ENCODE assay signal across 22 mouse cellular contexts in the genomic region with DNA sequence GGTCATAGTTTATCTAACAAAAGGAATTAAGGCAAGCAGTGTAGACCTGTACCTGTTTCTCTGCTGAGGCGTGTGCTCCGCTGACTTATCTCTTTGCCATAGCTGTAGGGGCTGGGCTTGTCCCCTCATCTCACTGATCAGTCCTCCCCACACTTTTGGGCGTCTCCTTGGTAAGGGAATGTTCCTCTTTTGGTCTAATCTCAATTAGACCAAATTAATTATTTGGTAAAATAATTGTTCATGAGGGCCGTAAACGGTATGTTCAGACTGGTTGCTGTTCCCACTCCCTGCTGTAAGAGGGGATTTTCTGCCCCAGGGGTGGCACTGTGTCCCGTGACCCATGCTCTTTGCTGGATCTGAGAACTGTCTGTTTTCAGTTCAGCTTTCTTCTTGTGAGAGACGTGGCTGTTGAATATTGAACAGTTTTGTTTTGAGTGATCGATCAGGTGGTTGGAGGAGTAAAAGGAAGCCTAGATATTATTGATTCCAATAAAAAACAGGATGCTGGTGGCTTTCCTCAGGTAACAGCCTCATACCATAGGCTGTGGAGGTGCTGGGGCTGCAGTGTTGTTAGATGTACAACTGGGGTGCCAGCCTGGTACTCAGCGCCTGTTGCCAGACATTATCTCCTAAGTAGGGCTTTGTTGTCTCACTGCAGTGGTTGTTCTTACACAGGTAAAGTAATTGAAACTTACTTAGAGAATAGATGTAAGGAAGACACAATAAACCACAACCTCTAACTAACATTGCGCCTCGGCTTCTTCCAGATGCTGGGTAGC. TPM values are rescaled to one million over a fixed set of nuclear protein-coding genes. Genes with fewer than 3 reads are reported as not detected.
A peak's percentile ranks its signal among the peaks of the same experiment; 100 is the strongest.
DNase-seq lines count a peak whose midpoint lies in the region; ATAC-seq and TF ChIP-seq lines count a peak whose summit lies in the region.
"Had no signal": no experiment of that assay in that cellular context is flagged by ENCODE, and none has a peak within 500 bp of the region (broad histone marks: within the 10 kb centered on the region; RNA-seq: fewer than 3 reads in every experiment).

No protein-coding gene starts in this region.

- peak overlapping the region; percentile 68 for H3K9ac ChIP-seq in liver, embryonic 13.5 days
- H3K9ac ChIP-seq in stomach, embryonic 15.5 days: no peak overlapping the region
- H3K9ac ChIP-seq: lung, embryonic 15.5 days; neural tube, embryonic 13.5 days had no signal

- peak; percentile 100 for ATAC-seq in liver, embryonic 13.5 days (ENCODE audit: low read depth)
- peak; percentile 93 for ATAC-seq in stomach, embryonic 15.5 days (ENCODE audit: insufficient read depth, low FRiP score, low read depth)
- ATAC-seq: inflammation-experienced regulatory T-cells, adult 6 months had no signal

- H3K27me3 ChIP-seq in liver, embryonic 13.5 days: no peaks in the 10 kb centered on the region
- no peaks in the 10 kb centered on the region for H3K27me3 ChIP-seq in stomach, embryonic 15.5 days (replicated peaks)
- H3K27me3 ChIP-seq: lung, embryonic 15.5 days; neural tube, embryonic 13.5 days had no signal

- H3K4me1 ChIP-seq in liver, embryonic 13.5 days (replicated peaks): peaks cover 32% of the 10 kb centered on the region
- H3K4me1 ChIP-seq in stomach, embryonic 15.5 days: no peaks in the 10 kb centered on the region
- H3K4me1 ChIP-seq: lung, embryonic 15.5 days had no signal

- H3K4me3 ChIP-seq in layer of hippocampus, adult 2 months: no peak overlapping the region
- H3K4me3 ChIP-seq in liver, embryonic 13.5 days (replicated peaks): peak overlapping the region; percentile 16; the same call in 1 of the 2 replicates
- no peak overlapping the region for H3K4me3 ChIP-seq in stomach, embryonic 15.5 days (replicated peaks)
- H3K4me3 ChIP-seq: lung, embryonic 15.5 days; neural tube, embryonic 13.5 days had no signal

- H3K27ac ChIP-seq in layer of hippocampus, adult 2 months: peak overlapping the region; percentile 87
- H3K27ac ChIP-seq in liver, embryonic 13.5 days: peak overlapping the region; percentile 95
- H3K27ac ChIP-seq in stomach, embryonic 15.5 days: no peak overlapping the region
- H3K27ac ChIP-seq: lung, embryonic 15.5 days; neural tube, embryonic 13.5 days had no signal

- H3K4me2 ChIP-seq in liver, embryonic 13.5 days: peak overlapping the region; percentile 65
- no peak overlapping the region for H3K4me2 ChIP-seq in stomach, embryonic 15.5 days
- H3K4me2 ChIP-seq: lung, embryonic 15.5 days; neural tube, embryonic 13.5 days had no signal

- no peak for TF ChIP-seq CTCF in layer of hippocampus, adult 2 months (conservative IDR thresholded peaks at IDR 0.05)

- peak in 1 of 2 experiments; percentile 7 for DNase-seq in layer of hippocampus, adult 2 months (ENCODE audit: low spot score in 2 of 2)
- no peak for DNase-seq in layer of hippocampus, adult 9-11 months
- DNase-seq in c-Kit-positive CD71-positive TER-119-positive erythroid progenitor cells, embryonic 14.5 days (ENCODE audit: low spot score): peak; percentile 72
- DNase-seq in liver, embryonic 13.5 days: peak; percentile 61
- DNase-seq in adrenal gland, adult (ENCODE audit: inconsistent age in 2 of 2, low spot score in 1 of 2): no peak
- no peak for DNase-seq in adrenal gland, adult 2 months
- no peak for DNase-seq in thymus, postnatal 4 days
- DNase-seq: adrenal gland, postnatal 10 days; B cell, adult 2 months; cerebellum, postnatal 14 days; kidney, postnatal 36 days; thymus, postnatal 36 days had no signal

- 48% methylated on average over 11 of the region's 11 CpGs for WGBS in liver, embryonic 13.5 days (ENCODE audit: insufficient replicate concordance)
- 83% methylated on average over 11 of the region's 11 CpGs for WGBS in stomach, embryonic 15.5 days

- H3K9me3 ChIP-seq in liver, embryonic 13.5 days (replicated peaks): no peaks in the 10 kb centered on the region
- H3K9me3 ChIP-seq in stomach, embryonic 15.5 days: no peaks in the 10 kb centered on the region
- H3K9me3 ChIP-seq: lung, embryonic 15.5 days; neural tube, embryonic 13.5 days had no signal

- peaks cover 64% of the 10 kb centered on the region for H3K36me3 ChIP-seq in liver, embryonic 13.5 days
- peaks cover 18% of the 10 kb centered on the region for H3K36me3 ChIP-seq in stomach, embryonic 15.5 days

RNA-seq across cellular contexts. Expression of gene Gm17660, which starts 14.4 kb away (rescaled TPM):
- not detected for total RNA-seq in layer of hippocampus, adult 2 months (2021)
- not detected in 2 replicates for polyA plus RNA-seq in liver, embryonic 13.5 days (2015; fragmentation: Nextera tagmentation; extraction: Ambion mirVana)
- not detected in 2 replicates for polyA plus RNA-seq in stomach, embryonic 15.5 days (2015; fragmentation: Nextera tagmentation; extraction: Ambion mirVana)
- not detected for total RNA-seq in adrenal gland, adult 2 months (2021)
- polyA plus RNA-seq in adrenal gland, adult 2 months (2012; rRNA removed): not detected in 2 replicates
- total RNA-seq: adrenal gland, postnatal 10 days; hematopoietic stem cell, adult 5-6 weeks; monocyte, adult 5-6 weeks had no signal
- polyA plus RNA-seq: gonadal fat pad, adult 2 months; heart, embryonic 14.5 days; inflammation-experienced regulatory T-cells, adult 6 months; limb, embryonic 11.5 days; neural tube, embryonic 13.5 days; small intestine, adult 2 months had no signal

RNA-seq across cellular contexts. Expression of gene Nudt9, which starts 16.9 kb away (rescaled TPM):
- 10 to 100 TPM; 66.4 to 71.5 TPM for total RNA-seq in layer of hippocampus, adult 2 months (2021)
- polyA plus RNA-seq in liver, embryonic 13.5 days (2015; fragmentation: Nextera tagmentation; extraction: Ambion mirVana): 84.0 and 89.0 TPM in 2 replicates
- 62.8 and 64.6 TPM in 2 replicates for polyA plus RNA-seq in stomach, embryonic 15.5 days (2015; fragmentation: Nextera tagmentation; extraction: Ambion mirVana)
- total RNA-seq in adrenal gland, adult 2 months (2021): 10 to 100 TPM; 63.0 to 73.2 TPM
- 101 and 113 TPM in 2 replicates for polyA plus RNA-seq in adrenal gland, adult 2 months (2012; rRNA removed)

RNA-seq across cellular contexts. Expression of gene Hsd17b11, which starts 41.2 kb away (rescaled TPM):
- 10 to 100 TPM; 48.0 to 53.9 TPM for total RNA-seq in layer of hippocampus, adult 2 months (2021)
- 2.1 and 2.6 TPM in 2 replicates for polyA plus RNA-seq in liver, embryonic 13.5 days (2015; fragmentation: Nextera tagmentation; extraction: Ambion mirVana)
- 6.8 and 7.0 TPM in 2 replicates for polyA plus RNA-seq in stomach, embryonic 15.5 days (2015; fragmentation: Nextera tagmentation; extraction: Ambion mirVana)
- 10 to 100 TPM; 67.2 to 69.0 TPM for total RNA-seq in adrenal gland, adult 2 months (2021)
- 18.2 and 19.2 TPM in 2 replicates for polyA plus RNA-seq in adrenal gland, adult 2 months (2012; rRNA removed)

RNA-seq across cellular contexts. Expression of gene Sparcl1, which starts 50.6 kb away (rescaled TPM):
- 1,000 to 10,000 TPM; 1,426 to 1,439 TPM for total RNA-seq in layer of hippocampus, adult 2 months (2021)
- polyA plus RNA-seq in liver, embryonic 13.5 days (2015; fragmentation: Nextera tagmentation; extraction: Ambion mirVana): 2.0 TPM in 2 replicates
- 274 and 291 TPM in 2 replicates for polyA plus RNA-seq in stomach, embryonic 15.5 days (2015; fragmentation: Nextera tagmentation; extraction: Ambion mirVana)
- 10 to 100 TPM; 30.4 to 30.6 TPM for total RNA-seq in adrenal gland, adult 2 months (2021)
- 10.9 and 13.1 TPM in 2 replicates for polyA plus RNA-seq in adrenal gland, adult 2 months (2012; rRNA removed)
- total RNA-seq: hematopoietic stem cell, adult 5-6 weeks; monocyte, adult 5-6 weeks had no signal
- polyA plus RNA-seq: inflammation-experienced regulatory T-cells, adult 6 months had no signal

Comparison
In these comparisons a context has a peak if more than half of its experiments do, and no peak if none do; other contexts are left out.
1. DNase-seq: peak in c-Kit-positive CD71-positive TER-119-positive erythroid progenitor cells, embryonic 14.5 days (single experiment) and liver, embryonic 13.5 days (single experiment); none in layer of hippocampus, adult 9-11 months (single experiment), adrenal gland, adult (0 of 2), adrenal gland, adult 2 months (single experiment) and thymus, postnatal 4 days (single experiment).